Mouse (Mus musculus): ENCODE results near the gene Ccdc42.

- TF ChIP-seq HCFC1 (IDR thresholded peaks at IDR 0.05; ENCODE audit: low read depth, low read length) (no peak), EP300 (IDR thresholded peaks at IDR 0.05; ENCODE audit: low read depth in 1 of 2, low read length in 2 of 2) (no peak)
Observed at GRCm38 (mm10) chr11:68583906-68584480, 2.8 kb upstream of the Ccdc42 start.

All from MEL (cell line).